Mouse (Mus musculus) bone marrow, adult 2 months (tissue): ENCODE measurements at regions not wholly inside any gene's neighbourhood (a gene's known extent, or its start where the extent isn't known, plus 50 kb on each side); places are given as distances from the start of the nearest gene placed in this dataset.
"Not testable (repeated sequence)": the region's sequence is repeated elsewhere in the genome, so short reads cannot be mapped to it uniquely, and the experiment has no call there.

Experiments
- CTCF ChIP-seq: fragments of 200-500 bp; IDR thresholded peaks from 2 replicates; pipeline ENCODE4 v1.5.1; 2011; ENCODE audit warnings: low read length, control low read depth; ENCODE audit not compliant: control insufficient read depth, insufficient read depth
- POLR2A ChIP-seq: fragments of 200-500 bp; IDR thresholded peaks from 2 replicates; pipeline ENCODE4 v1.6.1; 2011; ENCODE audit warnings: low read depth, mild to moderate bottlenecking, control low read depth, low read length, borderline replicate concordance; ENCODE audit not compliant: control insufficient read depth

- not testable (repeated sequence) for TF ChIP-seq CTCF, POLR2A
Measured at GRCm38 (mm10) chr14:53430130-53430529, 823.8 kb downstream of the Dad1 start.
